Mouse (Mus musculus) forebrain, embryonic 11.5 days (tissue): Measurements from ENCODE around the gene Tmsb4x. TPM values are rescaled to one million over a fixed set of nuclear protein-coding genes. Genes with fewer than 3 reads are reported as not detected.
A peak's percentile ranks its signal among the peaks of the same experiment; 100 is the strongest.

Experiments
- ATAC-seq: fragments of 200-750 bp; cut with Nextera tagmentation; replicated peaks from 2 replicates; pipeline ENCODE4 v1.8.0; 2017; ENCODE audit warnings: moderate TSS enrichment; ENCODE audit not compliant: low FRiP score
- DNase-seq: peaks from one replicate; pipeline ENCODE4 v3.0.0-alpha.2; 2017; ENCODE audit warnings: low spot score
- H3K27ac ChIP-seq: fragments of 300-500 bp; sonication (generic); 2 replicates; pipeline ENCODE4 v1.5.1; 2014; ENCODE audit warnings: low read depth, low read length
- H3K27me3 ChIP-seq: fragments of 300-500 bp; sonication (generic); 2 replicates; pipeline ENCODE4 v1.6.1; 2014; ENCODE audit warnings: mild to moderate bottlenecking, low read length, mixed read lengths; ENCODE audit not compliant: control insufficient read depth, insufficient read depth
- H3K36me3 ChIP-seq: fragments of 300-500 bp; sonication (generic); 2 replicates; pipeline ENCODE4 v1.6.1; 2014; ENCODE audit warnings: mild to moderate bottlenecking, low read length, moderate library complexity, mixed read lengths; ENCODE audit not compliant: control insufficient read depth, insufficient read depth
- H3K4me1 ChIP-seq: fragments of 300-500 bp; sonication (generic); replicated peaks from 2 replicates; pipeline ENCODE4 v1.6.1; 2014; ENCODE audit warnings: low read length, mixed read lengths; ENCODE audit not compliant: control insufficient read depth, insufficient read depth
- H3K4me2 ChIP-seq: fragments of 300-500 bp; sonication (generic); 2 replicates; pipeline ENCODE4 v1.6.1; 2014; ENCODE audit warnings: low read depth, mild to moderate bottlenecking, low read length, moderate library complexity, mixed read lengths; ENCODE audit not compliant: severe bottlenecking
- H3K4me3 ChIP-seq: fragments of 300-500 bp; sonication (generic); 2 replicates; pipeline ENCODE4 v1.5.1; 2014; ENCODE audit warnings: low read depth, low read length
- H3K9ac ChIP-seq: fragments of 300-500 bp; sonication (generic); 2 replicates; pipeline ENCODE4 v1.6.1; 2014; ENCODE audit warnings: low read length
- H3K9me3 ChIP-seq: fragments of 300-500 bp; sonication (generic); 2 replicates; pipeline ENCODE4 v1.6.1; 2016; ENCODE audit warnings: low read length, mixed read lengths; ENCODE audit not compliant: control insufficient read depth
- WGBS: fragments of 180-500 bp; shearing (Covaris S2); extraction: QIAGEN DNeasy Blood & Tissue Kit; methylation state at CpG from one replicate; pipeline ENCODE4 v1.1.7; 2014; 5-methylcytosine and 5-hydroxymethylcytosine counted together
- polyA plus RNA-seq: library from polyadenylated mRNA; unstranded; fragments of >200 nt; fragmentation: Nextera tagmentation; extraction: Ambion mirVana; gene quantifications from 2 replicates; pipeline ENCODE4 v1.2.1, GENCODE M21; 2014

Tmsb4x gene
- polyA plus RNA-seq, 1 experiment from 2014 or later, result 4,316 TPM

GRCm38 (mm10) chrX:167227138-167227537 is 18.0 kb upstream of the Tmsb4x start:
- H3K4me2 ChIP-seq, result no peak overlapping the region
- H3K9me3 ChIP-seq, result no peaks in the 10 kb centered on the region
- no peaks in the 10 kb centered on the region for H3K4me1 ChIP-seq
- H3K9ac ChIP-seq, result no peak overlapping the region
- no peak overlapping the region for H3K4me3 ChIP-seq
- 77% methylated on average over 7 of the region's 7 CpGs for WGBS
- H3K27ac ChIP-seq, result no peak overlapping the region
- DNase-seq, result no peak
- H3K27me3 ChIP-seq, result peaks cover 2% of the 10 kb centered on the region; the same call in 1 of the 2 replicates
- ATAC-seq, result no peak
- no peaks in the 10 kb centered on the region for H3K36me3 ChIP-seq

- Histone ChIP-seq H3K27ac (no peak overlapping the region), H3K27me3 (peaks cover 2% of the 10 kb centered on the region; the same call in 1 of the 2 replicates), H3K9me3 (no peaks in the 10 kb centered on the region), H3K36me3 (no peaks in the 10 kb centered on the region), H3K4me1 (no peaks in the 10 kb centered on the region), H3K9ac (no peak overlapping the region), H3K4me2 (no peak overlapping the region), H3K4me3 (no peak overlapping the region)
- DNase-seq, result no peak
- ATAC-seq, result no peak
- WGBS, result 93% methylated on average over 5 of the region's 5 CpGs
Measured at GRCm38 (mm10) chrX:167226570-167226969, 17.5 kb upstream of the Tmsb4x start.

GRCm38 (mm10) chrX:167212707-167213106 is 3.6 kb upstream of the Tmsb4x start:
- Histone ChIP-seq H3K27me3 (no peaks in the 10 kb centered on the region; the same call in 1 of the 2 replicates), H3K4me3 (no peak overlapping the region), H3K4me1 (no peaks in the 10 kb centered on the region; the same call in 1 of the 2 replicates), H3K9ac (no peak overlapping the region), H3K36me3 (no peaks in the 10 kb centered on the region), H3K9me3 (no peaks in the 10 kb centered on the region), H3K27ac (peak overlapping the region; percentile 46; the same call in 1 of the 2 replicates), H3K4me2 (no peak overlapping the region)
- WGBS, result 26% methylated on average over 8 of the region's 8 CpGs
- DNase-seq (no peak), ATAC-seq (peak; percentile 47)

GRCm38 (mm10) chrX:167211871-167212555 is 2.9 kb upstream of the Tmsb4x start:
- ATAC-seq, result peak; percentile 39
- H3K9me3 ChIP-seq, result no peaks in the 10 kb centered on the region
- no peaks in the 10 kb centered on the region; the same call in 1 of the 2 replicates for H3K27me3 ChIP-seq
- 40% methylated on average over 9 of the region's 9 CpGs for WGBS
- no peak for DNase-seq
- H3K36me3 ChIP-seq, result no peaks in the 10 kb centered on the region; the same call in 1 of the 2 replicates
- no peak overlapping the region for H3K4me2 ChIP-seq
- H3K9ac ChIP-seq, result no peak overlapping the region
- H3K4me3 ChIP-seq, result no peak overlapping the region
- H3K27ac ChIP-seq, result peak overlapping the region; percentile 46; the same call in 1 of the 2 replicates
- H3K4me1 ChIP-seq, result no peaks in the 10 kb centered on the region; the same call in 1 of the 2 replicates

GRCm38 (mm10) chrX:167210319-167210728 is 1.2 kb upstream of the Tmsb4x start:
- H3K9me3 ChIP-seq, result no peaks in the 10 kb centered on the region
- H3K36me3 ChIP-seq, result no peaks in the 10 kb centered on the region; the same call in 1 of the 2 replicates
- 52% methylated on average over 6 of the region's 6 CpGs for WGBS
- DNase-seq, result no peak
- no peak overlapping the region for H3K4me2 ChIP-seq
- ATAC-seq, result no peak
- H3K27me3 ChIP-seq, result peaks cover 5% of the 10 kb centered on the region; the same call in 1 of the 2 replicates
- no peak overlapping the region for H3K4me3 ChIP-seq
- H3K27ac ChIP-seq, result no peak overlapping the region
- H3K4me1 ChIP-seq, result no peaks in the 10 kb centered on the region; the same call in 1 of the 2 replicates
- no peak overlapping the region for H3K9ac ChIP-seq

GRCm38 (mm10) chrX:167209828-167210227 is 713 bp upstream of the Tmsb4x start:
- DNase-seq (no peak), ATAC-seq (no peak)
- WGBS, result 66% methylated on average over 8 of the region's 8 CpGs
- no peaks in the 10 kb centered on the region; the same call in 1 of the 2 replicates for H3K36me3 ChIP-seq
- H3K9me3 ChIP-seq, result no peaks in the 10 kb centered on the region
- H3K4me2 ChIP-seq, result peak overlapping the region; percentile 53; the same call in 1 of the 2 replicates
- H3K27ac ChIP-seq, result no peak overlapping the region; the same call in 1 of the 2 replicates
- H3K4me1 ChIP-seq, result no peaks in the 10 kb centered on the region; the same call in 1 of the 2 replicates
- peaks cover 5% of the 10 kb centered on the region; the same call in 1 of the 2 replicates for H3K27me3 ChIP-seq
- peak overlapping the region; percentile 87; the same call in 1 of the 2 replicates for H3K9ac ChIP-seq
- 0 out of 2 replicates have a peak overlapping the region, but pooled peaks have one; percentile 58 for H3K4me3 ChIP-seq

GRCm38 (mm10) chrX:167208506-167208820 is 652 bp downstream of the Tmsb4x start:
- Histone ChIP-seq H3K4me2 (peak overlapping the region; percentile 53), H3K4me3 (peak overlapping the region; percentile 58), H3K9ac (peak overlapping the region; percentile 87), H3K4me1 (no peaks in the 10 kb centered on the region; the same call in 1 of the 2 replicates), H3K36me3 (no peaks in the 10 kb centered on the region; the same call in 1 of the 2 replicates), H3K9me3 (no peaks in the 10 kb centered on the region), H3K27me3 (peaks cover 5% of the 10 kb centered on the region; the same call in 1 of the 2 replicates), H3K27ac (peak overlapping the region; percentile 83)
- WGBS, result 13% methylated on average over 16 of the region's 16 CpGs
- DNase-seq, result peak; percentile 65
- no peak for ATAC-seq

GRCm38 (mm10) chrX:167207741-167208505 is 1.2 kb downstream of the Tmsb4x start:
- Histone ChIP-seq H3K4me2 (peak overlapping the region; percentile 53), H3K9me3 (no peaks in the 10 kb centered on the region), H3K4me1 (no peaks in the 10 kb centered on the region; the same call in 1 of the 2 replicates), H3K27ac (peak overlapping the region; percentile 83), H3K36me3 (no peaks in the 10 kb centered on the region; the same call in 1 of the 2 replicates), H3K9ac (peak overlapping the region; percentile 87), H3K4me3 (peak overlapping the region; percentile 58), H3K27me3 (peaks cover 5% of the 10 kb centered on the region; the same call in 1 of the 2 replicates)
- DNase-seq (no peak), ATAC-seq (no peak)
- 23% methylated on average over 22 of the region's 25 CpGs for WGBS
